Mouse (Mus musculus): Measurements from ENCODE around the gene Ogg1. TPM values are rescaled to one million over a fixed set of nuclear protein-coding genes. Genes with fewer than 3 reads are reported as not detected.
A peak's percentile ranks its signal among the peaks of the same experiment; 100 is the strongest.
"Not testable (repeated sequence)": the region's sequence is repeated elsewhere in the genome, so short reads cannot be mapped to it uniquely, and the experiment has no call there.

Gene Ogg1
- polyA plus RNA-seq, 1 experiment from 2014 or later: 5.4 TPM

DNA sequence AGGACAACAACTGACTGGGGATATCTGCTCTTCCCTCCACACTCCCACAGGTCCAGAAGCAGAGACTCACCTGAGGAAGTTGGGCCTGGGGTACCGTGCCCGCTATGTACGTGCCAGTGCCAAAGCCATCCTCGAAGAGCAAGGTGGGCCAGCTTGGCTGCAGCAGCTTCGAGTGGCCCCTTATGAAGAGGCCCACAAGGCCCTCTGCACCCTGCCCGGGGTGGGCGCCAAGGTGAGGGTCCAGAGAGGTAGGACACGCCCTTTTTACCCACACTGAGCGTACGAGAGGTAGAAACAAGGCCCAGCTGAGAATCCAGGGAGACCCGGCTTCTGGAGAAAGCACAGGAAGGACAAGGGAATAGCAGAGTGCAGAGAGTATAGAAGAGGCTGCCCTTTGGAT, 4.9 kb downstream of the Ogg1 start:
- no peak overlapping the region for H3K4me2 ChIP-seq
- H3K9ac ChIP-seq: no peak overlapping the region
- peaks cover 32% of the 10 kb centered on the region for H3K4me1 ChIP-seq (replicated peaks)
- H3K9me3 ChIP-seq (replicated peaks): no peaks in the 10 kb centered on the region
- H3K36me3 ChIP-seq (replicated peaks): peaks cover 42% of the 10 kb centered on the region
- no peak overlapping the region for H3K4me3 ChIP-seq (replicated peaks)
- ATAC-seq (ENCODE audit: insufficient read depth): no peak
- H3K27ac ChIP-seq (replicated peaks): no peak overlapping the region
- H3K27me3 ChIP-seq: no peaks in the 10 kb centered on the region
- 84% methylated on average over 11 of the region's 11 CpGs for WGBS (ENCODE audit: insufficient replicate concordance)

DNA sequence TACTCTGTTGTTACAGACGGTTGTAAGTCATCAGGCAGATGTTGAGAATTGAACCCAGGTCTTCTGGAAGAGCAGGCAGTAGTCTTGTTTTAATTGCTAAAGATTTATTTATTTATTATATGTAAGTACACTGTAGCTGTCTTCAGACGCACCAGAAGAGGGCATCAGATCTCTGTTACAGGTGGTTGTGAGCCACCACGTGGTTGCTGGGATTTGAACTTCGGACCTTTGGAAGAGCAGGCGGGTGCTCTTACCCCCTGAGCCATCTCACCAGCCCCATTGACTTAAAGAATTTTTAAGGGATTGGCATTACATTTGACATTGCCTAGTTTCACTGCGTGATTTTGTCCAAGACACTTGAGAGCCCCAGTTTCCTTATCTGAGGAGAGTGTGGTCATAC, 6.0 kb downstream of the Ogg1 start:
- H3K27ac ChIP-seq (replicated peaks); ATAC-seq (ENCODE audit: insufficient read depth): not testable (repeated sequence)
- peaks cover 30% of the 10 kb centered on the region for H3K4me1 ChIP-seq (replicated peaks)

GRCm38 (mm10) chr6:113333137-113333950, 6.6 kb downstream of the Ogg1 start:
- no peak for ATAC-seq (ENCODE audit: insufficient read depth)
- H3K27ac ChIP-seq (replicated peaks): no peak overlapping the region
- H3K4me3 ChIP-seq (replicated peaks): no peak overlapping the region
- H3K27me3 ChIP-seq: no peaks in the 10 kb centered on the region
- H3K9ac ChIP-seq: no peak overlapping the region
- H3K4me1 ChIP-seq (replicated peaks): peaks cover 24% of the 10 kb centered on the region
- WGBS (ENCODE audit: insufficient replicate concordance): 76% methylated on average over 14 of the region's 14 CpGs
- no peak overlapping the region for H3K4me2 ChIP-seq
- peaks cover 47% of the 10 kb centered on the region for H3K36me3 ChIP-seq (replicated peaks)
- H3K9me3 ChIP-seq (replicated peaks): no peaks in the 10 kb centered on the region

More for the DNA sequence above, 6.0 kb downstream of the Ogg1 start:
- not testable (repeated sequence) for H3K27me3 ChIP-seq; H3K4me3 ChIP-seq (replicated peaks); H3K4me2 ChIP-seq; H3K9ac ChIP-seq; H3K9me3 ChIP-seq (replicated peaks)
- WGBS (ENCODE audit: insufficient replicate concordance): 68% methylated on average over 6 of the region's 6 CpGs
- H3K36me3 ChIP-seq (replicated peaks): peaks cover 42% of the 10 kb centered on the region

GRCm38 (mm10) chr6:113334216-113334615, 7.4 kb downstream of the Ogg1 start:
- Histone ChIP-seq H3K4me2 (no peak overlapping the region), H3K36me3 (replicated peaks) (peaks cover 43% of the 10 kb centered on the region), H3K27ac (replicated peaks) (no peak overlapping the region), H3K4me1 (replicated peaks) (peaks cover 16% of the 10 kb centered on the region; the same call in 1 of the 2 replicates), H3K9ac (no peak overlapping the region), H3K4me3 (replicated peaks) (no peak overlapping the region), H3K27me3 (no peaks in the 10 kb centered on the region), H3K9me3 (replicated peaks) (no peaks in the 10 kb centered on the region)
- 60% methylated on average over 6 of the region's 6 CpGs for WGBS (ENCODE audit: insufficient replicate concordance)
- ATAC-seq (ENCODE audit: insufficient read depth): no peak

DNA sequence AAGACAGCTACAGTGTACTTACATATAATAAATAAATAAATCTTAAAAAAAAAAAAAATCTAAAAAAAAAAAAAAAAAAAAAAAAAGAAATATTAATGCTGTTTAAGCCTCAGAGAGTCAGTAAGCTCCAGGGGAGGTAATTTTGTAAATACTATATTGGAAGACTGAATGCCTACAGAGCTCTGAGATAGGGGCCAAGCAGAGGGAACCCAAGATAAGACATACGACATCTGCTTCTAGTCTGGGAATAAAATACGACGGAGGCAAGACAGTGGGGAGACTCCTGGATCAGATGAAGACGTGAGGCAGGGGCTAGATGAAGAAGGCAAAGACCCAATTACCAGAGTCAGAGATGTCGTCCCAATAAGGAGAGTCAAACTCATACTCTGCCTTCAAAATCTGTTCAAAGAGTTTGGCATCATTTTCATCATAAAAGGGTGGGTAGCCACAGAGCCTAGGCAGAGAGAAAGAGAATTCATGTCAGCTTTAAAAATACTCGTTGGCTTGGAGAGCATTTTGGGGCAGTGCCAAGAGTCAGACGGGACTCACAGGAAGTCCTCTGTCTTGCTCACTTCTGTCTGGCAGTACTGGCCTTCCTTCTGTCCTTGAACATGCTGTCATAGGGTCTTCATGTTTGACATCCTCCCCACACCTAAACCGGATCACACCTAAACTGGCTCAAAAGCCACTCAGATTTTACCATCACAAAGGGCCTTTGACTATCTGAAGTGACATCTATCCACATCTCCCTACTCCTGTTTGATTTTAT, 10.3 kb downstream of the Ogg1 start:
- Histone ChIP-seq H3K27me3 (no peaks in the 10 kb centered on the region), H3K4me2 (no peak overlapping the region), H3K27ac (replicated peaks) (no peak overlapping the region), H3K9ac (no peak overlapping the region), H3K9me3 (replicated peaks) (no peaks in the 10 kb centered on the region), H3K36me3 (replicated peaks) (peaks cover 35% of the 10 kb centered on the region), H3K4me1 (replicated peaks) (peaks cover 16% of the 10 kb centered on the region), H3K4me3 (replicated peaks) (no peak overlapping the region)
- no peak for ATAC-seq (ENCODE audit: insufficient read depth)
- 28% methylated on average over 8 of the region's 8 CpGs for WGBS (ENCODE audit: insufficient replicate concordance)

- Histone ChIP-seq H3K4me2 (peak overlapping the region; percentile 19; the same call in 1 of the 2 replicates), H3K4me1 (replicated peaks) (peaks cover 39% of the 10 kb centered on the region), H3K9ac (no peak overlapping the region), H3K27me3 (0 out of 2 replicates have a peak, but pooled peaks cover 3% of the 10 kb centered on the region), H3K4me3 (replicated peaks) (no peak overlapping the region), H3K36me3 (replicated peaks) (0 out of 2 replicates have a peak, but pooled peaks cover 5% of the 10 kb centered on the region), H3K9me3 (replicated peaks) (no peaks in the 10 kb centered on the region), H3K27ac (replicated peaks) (no peak overlapping the region)
- 39% methylated on average over 6 of the region's 6 CpGs for WGBS (ENCODE audit: insufficient replicate concordance)
- ATAC-seq (ENCODE audit: insufficient read depth): no peak
Measured at GRCm38 (mm10) chr6:113341574-113341973, 14.8 kb downstream of the Ogg1 start.

- Histone ChIP-seq H3K4me1 (replicated peaks) (peaks cover 34% of the 10 kb centered on the region), H3K27me3 (0 out of 2 replicates have a peak, but pooled peaks cover 3% of the 10 kb centered on the region), H3K4me3 (replicated peaks) (no peak overlapping the region), H3K9me3 (replicated peaks) (no peaks in the 10 kb centered on the region), H3K4me2 (peak overlapping the region; percentile 20; the same call in 1 of the 2 replicates), H3K9ac (no peak overlapping the region), H3K36me3 (replicated peaks) (0 out of 2 replicates have a peak, but pooled peaks cover 5% of the 10 kb centered on the region), H3K27ac (replicated peaks) (no peak overlapping the region)
- no peak for ATAC-seq (ENCODE audit: insufficient read depth)
- WGBS (ENCODE audit: insufficient replicate concordance): 29% methylated on average over 4 of the region's 7 CpGs
Measured at GRCm38 (mm10) chr6:113342297-113342696, 15.5 kb downstream of the Ogg1 start.

DNA sequence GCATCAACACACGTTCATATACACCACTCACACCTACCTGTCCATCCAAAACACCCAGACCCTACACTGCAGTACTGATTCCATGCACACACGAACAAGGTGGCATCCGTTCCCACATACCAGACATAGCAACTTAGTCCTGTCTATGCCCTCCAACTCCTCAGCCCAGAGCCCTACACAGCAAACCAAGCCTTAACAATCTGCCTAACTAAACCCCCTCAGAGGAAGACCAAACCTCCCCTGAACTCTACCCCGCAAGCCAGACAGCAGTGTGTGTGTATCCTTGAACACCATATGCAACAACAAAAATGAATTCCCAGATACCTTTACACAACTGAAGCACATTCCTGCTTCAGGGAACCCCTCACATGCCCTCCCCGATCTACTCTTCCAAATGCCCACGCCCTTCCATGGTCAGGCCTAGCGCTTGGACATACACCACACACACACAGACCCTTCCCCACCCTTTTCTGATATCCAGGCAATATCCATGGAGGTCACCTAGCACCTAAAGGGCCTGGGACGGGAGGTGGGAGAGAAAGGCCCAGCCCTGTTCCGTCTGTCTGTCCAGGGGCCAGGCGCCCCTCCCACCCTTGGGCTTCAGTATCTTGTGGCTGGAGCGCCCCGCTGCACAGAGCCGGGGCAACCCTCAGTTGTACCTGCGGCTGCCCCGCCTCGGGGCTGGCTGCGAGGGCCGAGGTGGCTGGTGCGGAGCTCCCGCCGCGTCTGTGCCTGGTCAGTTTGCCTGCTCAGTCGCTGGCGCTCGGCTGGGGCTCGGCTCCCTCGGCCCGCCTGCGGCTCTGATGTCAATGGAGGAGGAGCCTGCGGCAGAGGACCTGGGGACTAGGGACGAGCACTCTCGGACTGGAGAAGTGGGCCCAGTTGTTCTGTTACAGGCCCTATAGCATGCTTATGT, 16.7 kb downstream of the Ogg1 start, which contains the start of gene Camk1:
Gene Camk1 (minus strand): TSS at position 808 of the 916 bp plus-strand sequence.
- Histone ChIP-seq H3K36me3 (replicated peaks) (no peaks in the 10 kb centered on the region), H3K9me3 (replicated peaks) (no peaks in the 10 kb centered on the region), H3K27ac (replicated peaks) (no peak within 1 kb of the TSS), H3K9ac (peak within 1 kb of the TSS; percentile 66), H3K27me3 (0 out of 2 replicates have a peak, but pooled peaks cover 3% of the 10 kb centered on the region), H3K4me1 (replicated peaks) (peaks cover 33% of the 10 kb centered on the region), H3K4me3 (replicated peaks) (peak within 1 kb of the TSS; percentile 59), H3K4me2 (peak within 1 kb of the TSS; percentile 79)
- whole genome bisulfite sequencing (ENCODE audit: insufficient replicate concordance): 14% methylated on average over 32 of the region's 32 CpGs
- ATAC-seq (ENCODE audit: insufficient read depth): peak; percentile 67

DNA sequence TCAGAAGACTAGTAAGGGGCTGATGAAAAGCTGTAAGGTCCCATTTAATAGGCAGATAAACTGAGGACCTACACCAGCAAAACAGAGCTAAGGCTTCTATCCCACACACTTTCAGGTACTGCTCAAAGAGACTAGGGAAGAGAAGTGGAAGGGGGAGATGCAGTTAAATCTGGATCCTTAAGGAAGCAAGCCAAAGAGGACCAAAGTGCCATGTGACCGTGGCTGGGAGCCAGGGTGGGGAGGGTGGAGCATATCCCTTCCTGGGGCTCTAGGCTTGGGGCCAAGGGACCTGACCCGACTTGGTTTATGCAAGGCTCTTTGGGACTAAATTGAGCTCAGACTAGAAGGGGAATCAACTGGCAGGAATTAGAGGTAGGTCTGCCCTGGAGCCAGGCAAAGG, 17.5 kb downstream of the Ogg1 start:
- peaks cover 33% of the 10 kb centered on the region for H3K4me1 ChIP-seq (replicated peaks)
- 0 out of 2 replicates have a peak overlapping the region, but pooled peaks have one; percentile 79 for H3K4me2 ChIP-seq
- ATAC-seq (ENCODE audit: insufficient read depth): no peak
- H3K36me3 ChIP-seq (replicated peaks): no peaks in the 10 kb centered on the region
- no peak overlapping the region for H3K9ac ChIP-seq
- H3K4me3 ChIP-seq (replicated peaks): no peak overlapping the region
- no peak overlapping the region for H3K27ac ChIP-seq (replicated peaks)
- H3K27me3 ChIP-seq: 0 out of 2 replicates have a peak, but pooled peaks cover 3% of the 10 kb centered on the region
- no peaks in the 10 kb centered on the region for H3K9me3 ChIP-seq (replicated peaks)
- 50% methylated on average over 2 of the region's 2 CpGs for WGBS (ENCODE audit: insufficient replicate concordance)

- Histone ChIP-seq H3K9me3 (replicated peaks) (no peaks in the 10 kb centered on the region), H3K27ac (replicated peaks) (no peak overlapping the region), H3K4me2 (no peak overlapping the region), H3K36me3 (replicated peaks) (no peaks in the 10 kb centered on the region), H3K9ac (no peak overlapping the region), H3K4me1 (replicated peaks) (peaks cover 25% of the 10 kb centered on the region), H3K27me3 (0 out of 2 replicates have a peak, but pooled peaks cover 3% of the 10 kb centered on the region), H3K4me3 (replicated peaks) (no peak overlapping the region)
- 58% methylated on average over 4 of the region's 4 CpGs for WGBS (ENCODE audit: insufficient replicate concordance)
- no peak for ATAC-seq (ENCODE audit: insufficient read depth)
Measured at GRCm38 (mm10) chr6:113346897-113347296, 20.1 kb downstream of the Ogg1 start.
